Mouse (Mus musculus) lung, postnatal 0 days (tissue): Measurements from ENCODE around the gene Bpifb5. TPM values are rescaled to one million over a fixed set of nuclear protein-coding genes. Genes with fewer than 3 reads are reported as not detected.
"Not testable (repeated sequence)": the region's sequence is repeated elsewhere in the genome, so short reads cannot be mapped to it uniquely, and the experiment has no call there.

ENCODE experiments used
- ATAC-seq: fragments of 200-750 bp; cut with Nextera tagmentation; 2 replicates; pipeline ENCODE4 v1.8.0; 2017; ENCODE audit warnings: moderate library complexity
- DNase-seq: peaks from one replicate; pipeline ENCODE4 v3.0.0-alpha.2; 2016; ENCODE audit warnings: low spot score
- H3K27ac ChIP-seq: fragments of 300-500 bp; sonication (generic); 2 replicates; pipeline ENCODE4 v1.5.1; 2014; ENCODE audit warnings: antibody characterized with exemption, mild to moderate bottlenecking, low read length, mixed read lengths
- H3K27me3 ChIP-seq: fragments of 300-500 bp; sonication (generic); replicated peaks from 2 replicates; pipeline ENCODE4 v1.6.1; 2014; ENCODE audit warnings: low read length, mixed read lengths; ENCODE audit not compliant: insufficient read depth
- H3K36me3 ChIP-seq: fragments of 300-500 bp; sonication (generic); 2 replicates; pipeline ENCODE4 v1.6.1; 2014; ENCODE audit warnings: low read length, mixed read lengths; ENCODE audit not compliant: insufficient read depth
- H3K4me1 ChIP-seq: fragments of 300-500 bp; sonication (generic); 2 replicates; pipeline ENCODE4 v1.6.1; 2014; ENCODE audit warnings: antibody characterized with exemption, low read depth, low read length, mixed read lengths; ENCODE audit not compliant: insufficient read depth
- H3K4me2 ChIP-seq: fragments of 300-500 bp; sonication (generic); replicated peaks from 2 replicates; pipeline ENCODE4 v1.6.1; 2014; ENCODE audit warnings: low read depth, mild to moderate bottlenecking, low read length, moderate library complexity, mixed read lengths
- H3K4me3 ChIP-seq: fragments of 300-500 bp; sonication (generic); 2 replicates; pipeline ENCODE4 v1.5.1; 2014; ENCODE audit warnings: low read depth, low read length
- H3K9ac ChIP-seq: fragments of 300-500 bp; sonication (generic); replicated peaks from 2 replicates; pipeline ENCODE4 v1.6.1; 2014; ENCODE audit warnings: low read depth, mild to moderate bottlenecking
- H3K9me3 ChIP-seq: fragments of 300-500 bp; sonication (generic); 2 replicates; pipeline ENCODE4 v1.6.1; 2016; ENCODE audit warnings: low read length, mixed read lengths
- CTCF ChIP-seq: IDR thresholded peaks from 2 replicates; pipeline ENCODE4 v1.5.1; 2016; ENCODE audit warnings: antibody characterized with exemption, mild to moderate bottlenecking
- EP300 ChIP-seq: IDR thresholded peaks from 2 replicates; pipeline ENCODE4 v1.6.1; 2016; ENCODE audit warnings: antibody characterized with exemption, mild to moderate bottlenecking, control low read depth
- WGBS: fragments of 180-500 bp; shearing (Covaris S2); extraction: QIAGEN DNeasy Blood & Tissue Kit; methylation state at CpG from one replicate; pipeline ENCODE4 v1.1.7; 2014; 5-methylcytosine and 5-hydroxymethylcytosine counted together
- polyA plus RNA-seq: library from polyadenylated mRNA; unstranded; fragments of >200 nt; fragmentation: Nextera tagmentation; extraction: Ambion mirVana; gene quantifications from 2 replicates; pipeline ENCODE4 v1.2.1, GENCODE M21; 2015

The Bpifb5 gene
- polyA plus RNA-seq = 18.2 and 20.4 TPM in 2 replicates

- peak; percentile 80 for TF ChIP-seq EP300
- TF ChIP-seq CTCF = no peak
- H3K4me1 ChIP-seq = peaks cover 8% of the 10 kb centered on the region; the same call in 1 of the 2 replicates
- H3K27me3 ChIP-seq = no peaks in the 10 kb centered on the region
- H3K9ac ChIP-seq = no peak within 1 kb of the TSS
- no peak within 1 kb of the TSS; the same call in 1 of the 2 replicates for H3K4me2 ChIP-seq
- WGBS = 5% methylated on average over 14 of the region's 14 CpGs
- no peak within 1 kb of the TSS for H3K4me3 ChIP-seq
- H3K36me3 ChIP-seq = no peaks in the 10 kb centered on the region
- ATAC-seq = peak; percentile 88
- no peaks in the 10 kb centered on the region for H3K9me3 ChIP-seq
- peak within 1 kb of the TSS; percentile 52 for H3K27ac ChIP-seq
- peak; percentile 86 for DNase-seq
These were observed at the start of gene Bpifb5 for GRCm38 (mm10) chr2:154223265-154223916. Gene Bpifb5 (plus strand): TSS chr2:154223742.

GRCm38 (mm10) chr2:154181900-154182299 is 41.6 kb upstream of the Bpifb5 start:
- not testable (repeated sequence) for H3K4me3 ChIP-seq, H3K27me3 ChIP-seq, H3K4me2 ChIP-seq, H3K36me3 ChIP-seq, ATAC-seq, H3K27ac ChIP-seq, DNase-seq, H3K9me3 ChIP-seq, H3K4me1 ChIP-seq, H3K9ac ChIP-seq
- WGBS = 82% methylated on average over 7 of the region's 7 CpGs

GRCm38 (mm10) chr2:154183061-154183460 is 40.5 kb upstream of the Bpifb5 start:
- not testable (repeated sequence) for H3K36me3 ChIP-seq, ATAC-seq
- 65% methylated on average over 4 of the region's 4 CpGs for WGBS

GRCm38 (mm10) chr2:154185319-154185718 is 38.2 kb upstream of the Bpifb5 start:
- DNase-seq = peak; percentile 90
- Histone ChIP-seq H3K4me2 (no peak overlapping the region), H3K36me3 (no peaks in the 10 kb centered on the region), H3K27me3 (no peaks in the 10 kb centered on the region), H3K9me3 (no peaks in the 10 kb centered on the region), H3K27ac (peak overlapping the region; percentile 86), H3K4me3 (no peak overlapping the region), H3K9ac (no peak overlapping the region), H3K4me1 (no peaks in the 10 kb centered on the region)
- ATAC-seq = peak; percentile 91
- 38% methylated on average over 6 of the region's 6 CpGs for WGBS
- TF ChIP-seq CTCF (no peak; the same call in 1 of the 2 replicates), EP300 (peak; percentile 57; the same call in 1 of the 2 replicates)

More at GRCm38 (mm10) chr2:154183061-154183460, 40.5 kb upstream of the Bpifb5 start:
- not testable (repeated sequence) for H3K27ac ChIP-seq, H3K9ac ChIP-seq, DNase-seq, H3K9me3 ChIP-seq, H3K27me3 ChIP-seq, H3K4me3 ChIP-seq, H3K4me2 ChIP-seq, H3K4me1 ChIP-seq

GRCm38 (mm10) chr2:154185748-154186147 is 37.8 kb upstream of the Bpifb5 start:
- DNase-seq (peak; percentile 56), ATAC-seq (peak; percentile 87)
- H3K9me3 ChIP-seq = no peaks in the 10 kb centered on the region
- WGBS = 44% methylated on average over 3 of the region's 3 CpGs
- H3K9ac ChIP-seq = no peak overlapping the region
- no peaks in the 10 kb centered on the region for H3K27me3 ChIP-seq
- H3K27ac ChIP-seq = peak overlapping the region; percentile 86
- H3K36me3 ChIP-seq = no peaks in the 10 kb centered on the region
- TF ChIP-seq CTCF = no peak
- 0 out of 2 replicates have a peak, but pooled peaks have one; percentile 4 for TF ChIP-seq EP300
- no peaks in the 10 kb centered on the region for H3K4me1 ChIP-seq
- H3K4me3 ChIP-seq = no peak overlapping the region
- H3K4me2 ChIP-seq = no peak overlapping the region

GRCm38 (mm10) chr2:154187468-154187867 is 36.1 kb upstream of the Bpifb5 start:
- 0 out of 2 replicates have a peak, but pooled peaks have one; percentile 12 for ATAC-seq
- Histone ChIP-seq H3K4me1 (no peaks in the 10 kb centered on the region), H3K27ac (no peak overlapping the region), H3K4me2 (no peak overlapping the region), H3K9ac (no peak overlapping the region), H3K27me3 (no peaks in the 10 kb centered on the region), H3K4me3 (no peak overlapping the region), H3K9me3 (no peaks in the 10 kb centered on the region), H3K36me3 (no peaks in the 10 kb centered on the region)
- peak; percentile 55 for DNase-seq
- WGBS = 39% methylated on average over 5 of the region's 5 CpGs
- TF ChIP-seq CTCF = peak; percentile 65
- no peak for TF ChIP-seq EP300
